Mouse (Mus musculus) ES-Bruce4 (cell line): ENCODE measurements at regions not wholly inside any gene's neighbourhood (a gene's known extent, or its start where the extent isn't known, plus 50 kb on each side); places are given as distances from the start of the nearest gene placed in this dataset.

Experiments used
- H3K27ac ChIP-seq: 2 replicates; pipeline ENCODE4 v1.5.1; 2012; ENCODE audit warnings: low read length, inconsistent platforms; ENCODE audit not compliant: insufficient read depth
- H3K27me3 ChIP-seq: 2 replicates; pipeline ENCODE4 v1.6.1; 2012; ENCODE audit warnings: mild to moderate bottlenecking, low read length, inconsistent platforms; ENCODE audit not compliant: control insufficient read depth, poor library complexity, insufficient read depth, severe bottlenecking
- H3K36me3 ChIP-seq: 2 replicates; pipeline ENCODE4 v1.6.1; 2012; ENCODE audit warnings: inconsistent platforms, mild to moderate bottlenecking, low read length, moderate library complexity; ENCODE audit not compliant: control insufficient read depth, poor library complexity, insufficient read depth, severe bottlenecking
- H3K4me1 ChIP-seq: one replicate; pipeline ENCODE4 v1.8.1; 2011; ENCODE audit warnings: low read length; ENCODE audit not compliant: control insufficient read depth, insufficient read depth
- H3K4me3 ChIP-seq: 2 replicates; pipeline ENCODE4 v1.5.1; 2011; ENCODE audit warnings: low read depth, mild to moderate bottlenecking, low read length
- H3K9ac ChIP-seq: 2 replicates; pipeline ENCODE4 v1.6.1; 2012; ENCODE audit warnings: low read depth, mild to moderate bottlenecking, inconsistent platforms; ENCODE audit not compliant: poor library complexity, severe bottlenecking
- H3K9me3 ChIP-seq: replicated peaks from 2 replicates; pipeline ENCODE4 v1.6.1; 2012; ENCODE audit warnings: mild to moderate bottlenecking, low read length, inconsistent platforms; ENCODE audit not compliant: control insufficient read depth, poor library complexity, insufficient read depth, severe bottlenecking
- CTCF ChIP-seq: IDR thresholded peaks from one replicate; pipeline ENCODE4 v1.8.1; 2011; ENCODE audit warnings: low read depth, low read length
- EP300 ChIP-seq: IDR thresholded peaks from 2 replicates; pipeline ENCODE4 v1.6.1; 2011; ENCODE audit warnings: low read depth, low read length; ENCODE audit not compliant: insufficient read depth
- POLR2A ChIP-seq: IDR thresholded peaks from one replicate; pipeline ENCODE4 v1.8.1; 2011; ENCODE audit warnings: low read length; ENCODE audit not compliant: insufficient read depth

DNA sequence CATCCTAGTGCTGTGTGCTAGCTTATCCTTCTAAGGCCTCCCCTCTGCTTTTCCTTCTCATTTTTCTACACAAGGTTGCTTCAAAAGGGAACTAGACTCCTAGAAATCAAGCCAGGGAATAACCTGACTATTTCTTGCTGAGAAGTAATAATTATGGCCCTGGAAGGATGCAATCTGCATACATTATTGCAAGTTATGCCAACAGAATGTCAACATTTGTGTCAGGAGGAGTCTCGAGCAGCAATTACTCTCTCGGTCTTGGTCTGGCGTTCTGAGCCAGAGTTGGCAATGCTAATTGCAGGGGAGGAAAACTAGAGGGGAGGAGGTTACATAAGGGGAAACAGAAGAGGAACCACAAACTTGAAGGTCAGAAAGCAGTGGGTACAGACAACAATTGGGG, 441.3 kb upstream of the Brinp1 start:
- Histone ChIP-seq H3K9ac (no peak overlapping the region), H3K36me3 (no peaks in the 10 kb centered on the region), H3K27me3 (no peaks in the 10 kb centered on the region), H3K4me1 (no peaks in the 10 kb centered on the region), H3K4me3 (no peak overlapping the region), H3K27ac (no peak overlapping the region), H3K9me3 (no peaks in the 10 kb centered on the region)
- TF ChIP-seq POLR2A (no peak), EP300 (no peak), CTCF (no peak)

DNA sequence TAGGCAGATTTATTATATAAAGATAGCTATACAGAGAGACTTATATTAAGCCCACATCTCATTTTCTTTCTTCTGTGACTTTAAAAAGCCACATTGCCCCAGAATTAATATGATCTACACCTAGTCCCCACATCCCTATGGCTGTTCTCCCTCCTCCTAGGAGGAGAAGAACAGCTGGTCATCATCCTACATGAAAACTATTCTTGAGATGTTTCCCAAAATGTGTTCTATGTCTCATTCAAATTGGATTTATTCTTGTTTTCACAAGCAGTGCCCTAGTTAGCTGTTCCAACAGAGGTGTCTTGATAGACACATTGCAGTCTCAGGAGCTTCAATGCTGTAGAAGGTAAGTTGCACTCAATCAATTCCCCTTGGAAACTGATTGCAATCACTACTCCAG, 429.1 kb upstream of the Brinp1 start:
- H3K27me3 ChIP-seq = no peaks in the 10 kb centered on the region
- no peak overlapping the region for H3K4me3 ChIP-seq
- no peak overlapping the region for H3K27ac ChIP-seq
- no peaks in the 10 kb centered on the region for H3K4me1 ChIP-seq
- H3K9me3 ChIP-seq = no peaks in the 10 kb centered on the region
- no peaks in the 10 kb centered on the region for H3K36me3 ChIP-seq
- H3K9ac ChIP-seq = no peak overlapping the region
- TF ChIP-seq POLR2A = no peak
- TF ChIP-seq EP300 = no peak
- TF ChIP-seq CTCF = no peak

DNA sequence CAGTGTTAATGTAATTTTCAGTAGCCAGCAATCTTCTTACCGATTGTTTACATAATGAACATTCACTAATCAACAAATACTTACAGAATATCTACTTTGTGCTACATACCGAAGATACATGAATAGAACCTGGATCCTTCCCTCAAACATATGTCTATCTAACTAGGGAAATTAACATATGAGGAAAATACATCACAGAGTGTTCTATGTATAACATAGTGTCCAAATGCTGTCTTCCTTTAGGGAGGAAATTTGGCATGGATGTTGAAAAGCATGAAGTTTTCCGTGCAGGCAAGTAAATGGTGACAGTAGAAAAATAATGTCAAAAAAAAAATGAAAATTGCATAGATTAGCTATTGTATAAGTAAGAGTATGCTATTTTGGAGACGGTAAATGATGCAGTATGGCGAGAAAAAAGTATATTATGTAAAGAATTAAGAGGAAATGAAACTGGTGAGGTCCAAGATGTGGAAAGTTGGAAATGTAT, 392.8 kb upstream of the Brinp1 start:
- Histone ChIP-seq H3K27ac (no peak overlapping the region), H3K9ac (no peak overlapping the region), H3K4me1 (no peaks in the 10 kb centered on the region), H3K36me3 (no peaks in the 10 kb centered on the region), H3K9me3 (no peaks in the 10 kb centered on the region), H3K4me3 (no peak overlapping the region), H3K27me3 (no peaks in the 10 kb centered on the region)
- TF ChIP-seq POLR2A = no peak
- TF ChIP-seq CTCF = no peak
- no peak for TF ChIP-seq EP300

DNA sequence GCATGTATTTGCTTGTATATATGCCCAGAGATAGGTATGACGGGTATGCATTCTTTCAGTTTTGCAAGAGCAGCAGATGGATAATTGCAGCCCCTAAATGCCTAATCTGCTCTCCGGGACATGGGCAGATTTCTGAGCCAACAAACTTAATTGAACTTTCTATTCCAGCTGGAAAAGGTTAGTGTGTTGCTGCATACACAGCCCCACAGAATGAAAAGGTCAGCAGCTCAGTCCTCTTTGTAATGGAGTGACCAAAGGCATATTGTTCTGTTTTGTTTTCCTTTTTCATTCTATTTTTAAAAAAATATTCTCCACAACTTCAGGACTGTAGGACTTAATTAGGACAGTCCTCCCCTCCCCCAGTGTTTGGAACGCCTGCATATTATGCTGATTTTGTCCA, 373.4 kb upstream of the Brinp1 start:
- H3K9me3 ChIP-seq = no peaks in the 10 kb centered on the region
- no peak for TF ChIP-seq EP300
- no peak for TF ChIP-seq POLR2A
- no peak for TF ChIP-seq CTCF
- no peak overlapping the region for H3K4me3 ChIP-seq
- no peaks in the 10 kb centered on the region for H3K27me3 ChIP-seq
- no peak overlapping the region for H3K27ac ChIP-seq
- no peaks in the 10 kb centered on the region for H3K36me3 ChIP-seq
- no peaks in the 10 kb centered on the region for H3K4me1 ChIP-seq
- H3K9ac ChIP-seq = no peak overlapping the region
